Mouse (Mus musculus): ENCODE measurements around the gene Patj.

DNA sequence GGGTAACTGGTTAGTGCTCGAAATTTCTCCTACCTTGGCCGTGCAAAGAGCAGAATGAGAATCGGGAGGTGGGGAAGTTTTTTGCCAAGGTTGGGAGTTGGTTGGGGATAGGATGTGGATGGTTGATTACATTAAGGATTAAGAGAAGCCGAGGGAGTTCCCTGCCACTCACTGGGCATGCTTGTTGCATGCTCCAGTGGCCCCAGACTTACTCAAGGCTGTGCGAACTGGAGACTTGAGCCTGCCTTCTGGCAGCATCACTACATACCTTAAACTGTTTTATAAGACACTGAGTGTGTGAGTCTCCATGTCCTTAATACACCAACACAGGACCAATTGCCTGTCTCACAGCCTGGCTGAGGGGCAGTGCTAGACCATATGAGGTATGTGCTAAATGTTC, 188.4 kb downstream of the Patj start:
- no peak for TF ChIP-seq CTCF (conservative IDR thresholded peaks at IDR 0.05; ENCODE audit: insufficient read depth, insufficient read length, low read depth, low read length)
- no peak for TF ChIP-seq POLR2A (IDR thresholded peaks at IDR 0.05; ENCODE audit: low read depth, low read length)

Measured in kidney, adult 2 months (tissue).